Mouse (Mus musculus): ENCODE measurements around the gene Zbtb16. TPM values are rescaled to one million over a fixed set of nuclear protein-coding genes. Genes with fewer than 3 reads are reported as not detected.

Gene Zbtb16
- polyA plus RNA-seq, 1 experiment from 2014 or later = 19.7 TPM

- Histone ChIP-seq H3K27me3 (ENCODE audit: low read depth, poor library complexity, severe bottlenecking) (peaks cover 29% of the 10 kb centered on the region), H3K9me3 (replicated peaks) (no peaks in the 10 kb centered on the region), H3K4me3 (peak overlapping the region; percentile 31), H3K36me3 (peaks cover 13% of the 10 kb centered on the region), H3K4me1 (peaks cover 85% of the 10 kb centered on the region), H3K27ac (peak overlapping the region; percentile 84)
- DNase-seq (ENCODE audit: low spot score) = peak; percentile 89
- WGBS = 10% methylated on average over 18 of the region's 18 CpGs
Observed at GRCm38 (mm10) chr9:48822586-48823318, 13.3 kb downstream of the Zbtb16 start.

GRCm38 (mm10) chr9:48821916-48822585, 14.0 kb downstream of the Zbtb16 start:
- peaks cover 27% of the 10 kb centered on the region for H3K27me3 ChIP-seq (ENCODE audit: low read depth, poor library complexity, severe bottlenecking)
- peaks cover 7% of the 10 kb centered on the region for H3K36me3 ChIP-seq
- no peaks in the 10 kb centered on the region for H3K9me3 ChIP-seq (replicated peaks)
- WGBS = 34% methylated on average over 15 of the region's 15 CpGs
- H3K4me1 ChIP-seq = peaks cover 91% of the 10 kb centered on the region
- H3K4me3 ChIP-seq = peak overlapping the region; percentile 31
- no peak for DNase-seq (ENCODE audit: low spot score)
- peak overlapping the region; percentile 84 for H3K27ac ChIP-seq

GRCm38 (mm10) chr9:48821431-48821830, 14.6 kb downstream of the Zbtb16 start:
- Histone ChIP-seq H3K9me3 (replicated peaks) (no peaks in the 10 kb centered on the region), H3K4me3 (peak overlapping the region; percentile 15; the same call in 1 of the 2 replicates), H3K27me3 (ENCODE audit: low read depth, poor library complexity, severe bottlenecking) (peaks cover 24% of the 10 kb centered on the region), H3K4me1 (peaks cover 93% of the 10 kb centered on the region), H3K27ac (peak overlapping the region; percentile 84), H3K36me3 (peaks cover 6% of the 10 kb centered on the region)
- 37% methylated on average over 9 of the region's 9 CpGs for WGBS
- DNase-seq (ENCODE audit: low spot score) = no peak

- Histone ChIP-seq H3K27ac (peak overlapping the region; percentile 84), H3K27me3 (ENCODE audit: low read depth, poor library complexity, severe bottlenecking) (peaks cover 20% of the 10 kb centered on the region), H3K9me3 (replicated peaks) (no peaks in the 10 kb centered on the region), H3K4me1 (peaks cover 89% of the 10 kb centered on the region), H3K4me3 (peak overlapping the region; percentile 15; the same call in 1 of the 2 replicates), H3K36me3 (no peaks in the 10 kb centered on the region)
- DNase-seq (ENCODE audit: low spot score) = peak; percentile 73
- 4% methylated on average over 3 of the region's 3 CpGs for WGBS
Observed at GRCm38 (mm10) chr9:48820791-48821190, 15.2 kb downstream of the Zbtb16 start.

GRCm38 (mm10) chr9:48819695-48820094, 16.3 kb downstream of the Zbtb16 start:
- H3K36me3 ChIP-seq = no peaks in the 10 kb centered on the region
- H3K4me3 ChIP-seq = no peak overlapping the region
- no peak for DNase-seq (ENCODE audit: low spot score)
- H3K27ac ChIP-seq = peak overlapping the region; percentile 84; the same call in 1 of the 2 replicates
- H3K9me3 ChIP-seq (replicated peaks) = no peaks in the 10 kb centered on the region
- peaks cover 85% of the 10 kb centered on the region for H3K4me1 ChIP-seq
- H3K27me3 ChIP-seq (ENCODE audit: low read depth, poor library complexity, severe bottlenecking) = peaks cover 15% of the 10 kb centered on the region
- 64% methylated on average over 10 of the region's 10 CpGs for WGBS

- no peak overlapping the region for H3K27ac ChIP-seq
- peaks cover 11% of the 10 kb centered on the region; the same call in 1 of the 2 replicates for H3K27me3 ChIP-seq (ENCODE audit: low read depth, poor library complexity, severe bottlenecking)
- no peak for DNase-seq (ENCODE audit: low spot score)
- H3K9me3 ChIP-seq (replicated peaks) = no peaks in the 10 kb centered on the region
- H3K36me3 ChIP-seq = no peaks in the 10 kb centered on the region
- no peak overlapping the region for H3K4me3 ChIP-seq
- 71% methylated on average over 3 of the region's 3 CpGs for WGBS
- peaks cover 85% of the 10 kb centered on the region for H3K4me1 ChIP-seq
Observed at GRCm38 (mm10) chr9:48819137-48819536, 16.9 kb downstream of the Zbtb16 start.

GRCm38 (mm10) chr9:48817907-48818306, 18.1 kb downstream of the Zbtb16 start:
- Histone ChIP-seq H3K27ac (no peak overlapping the region), H3K4me1 (peaks cover 80% of the 10 kb centered on the region), H3K4me3 (no peak overlapping the region), H3K9me3 (replicated peaks) (no peaks in the 10 kb centered on the region), H3K27me3 (ENCODE audit: low read depth, poor library complexity, severe bottlenecking) (peaks cover 20% of the 10 kb centered on the region; the same call in 1 of the 2 replicates), H3K36me3 (no peaks in the 10 kb centered on the region)
- no peak for DNase-seq (ENCODE audit: low spot score)
- 88% methylated on average over 4 of the region's 4 CpGs for WGBS

GRCm38 (mm10) chr9:48817399-48817793, 18.6 kb downstream of the Zbtb16 start:
- H3K36me3 ChIP-seq = no peaks in the 10 kb centered on the region
- H3K4me1 ChIP-seq = peaks cover 74% of the 10 kb centered on the region
- WGBS = 85% methylated on average over 7 of the region's 7 CpGs

GRCm38 (mm10) chr9:48816678-48817398, 19.2 kb downstream of the Zbtb16 start:
- Histone ChIP-seq H3K4me3 (no peak overlapping the region), H3K36me3 (no peaks in the 10 kb centered on the region), H3K9me3 (replicated peaks) (no peaks in the 10 kb centered on the region), H3K27ac (no peak overlapping the region), H3K4me1 (peaks cover 69% of the 10 kb centered on the region), H3K27me3 (ENCODE audit: low read depth, poor library complexity, severe bottlenecking) (peaks cover 23% of the 10 kb centered on the region; the same call in 1 of the 2 replicates)
- 59% methylated on average over 10 of the region's 10 CpGs for WGBS
- no peak for DNase-seq (ENCODE audit: low spot score)

More at GRCm38 (mm10) chr9:48817399-48817793, 18.6 kb downstream of the Zbtb16 start:
- Histone ChIP-seq H3K27ac (no peak overlapping the region), H3K27me3 (ENCODE audit: low read depth, poor library complexity, severe bottlenecking) (peaks cover 23% of the 10 kb centered on the region; the same call in 1 of the 2 replicates), H3K9me3 (replicated peaks) (no peaks in the 10 kb centered on the region), H3K4me3 (no peak overlapping the region)
- DNase-seq (ENCODE audit: low spot score) = no peak

- Histone ChIP-seq H3K27me3 (ENCODE audit: low read depth, poor library complexity, severe bottlenecking) (peaks cover 23% of the 10 kb centered on the region; the same call in 1 of the 2 replicates), H3K36me3 (no peaks in the 10 kb centered on the region), H3K4me1 (peaks cover 62% of the 10 kb centered on the region), H3K27ac (no peak overlapping the region), H3K9me3 (replicated peaks) (no peaks in the 10 kb centered on the region), H3K4me3 (no peak overlapping the region)
- DNase-seq (ENCODE audit: low spot score) = no peak
- WGBS = 93% methylated on average over 9 of the region's 9 CpGs
Observed at GRCm38 (mm10) chr9:48816157-48816556, 19.9 kb downstream of the Zbtb16 start.

- peaks cover 23% of the 10 kb centered on the region; the same call in 1 of the 2 replicates for H3K27me3 ChIP-seq (ENCODE audit: low read depth, poor library complexity, severe bottlenecking)
- 85% methylated on average over 12 of the region's 12 CpGs for WGBS
Observed at GRCm38 (mm10) chr9:48814881-48815495, 21.0 kb downstream of the Zbtb16 start.

More at GRCm38 (mm10) chr9:48814881-48815495, 21.0 kb downstream of the Zbtb16 start:
- Histone ChIP-seq H3K4me3 (no peak overlapping the region), H3K36me3 (peaks cover 2% of the 10 kb centered on the region; the same call in 1 of the 2 replicates), H3K4me1 (peaks cover 50% of the 10 kb centered on the region), H3K27ac (peak overlapping the region; percentile 50; the same call in 1 of the 2 replicates), H3K9me3 (replicated peaks) (no peaks in the 10 kb centered on the region)
- no peak for DNase-seq (ENCODE audit: low spot score)
